Mouse (Mus musculus): ENCODE data around the gene Vamp1.

DNA sequence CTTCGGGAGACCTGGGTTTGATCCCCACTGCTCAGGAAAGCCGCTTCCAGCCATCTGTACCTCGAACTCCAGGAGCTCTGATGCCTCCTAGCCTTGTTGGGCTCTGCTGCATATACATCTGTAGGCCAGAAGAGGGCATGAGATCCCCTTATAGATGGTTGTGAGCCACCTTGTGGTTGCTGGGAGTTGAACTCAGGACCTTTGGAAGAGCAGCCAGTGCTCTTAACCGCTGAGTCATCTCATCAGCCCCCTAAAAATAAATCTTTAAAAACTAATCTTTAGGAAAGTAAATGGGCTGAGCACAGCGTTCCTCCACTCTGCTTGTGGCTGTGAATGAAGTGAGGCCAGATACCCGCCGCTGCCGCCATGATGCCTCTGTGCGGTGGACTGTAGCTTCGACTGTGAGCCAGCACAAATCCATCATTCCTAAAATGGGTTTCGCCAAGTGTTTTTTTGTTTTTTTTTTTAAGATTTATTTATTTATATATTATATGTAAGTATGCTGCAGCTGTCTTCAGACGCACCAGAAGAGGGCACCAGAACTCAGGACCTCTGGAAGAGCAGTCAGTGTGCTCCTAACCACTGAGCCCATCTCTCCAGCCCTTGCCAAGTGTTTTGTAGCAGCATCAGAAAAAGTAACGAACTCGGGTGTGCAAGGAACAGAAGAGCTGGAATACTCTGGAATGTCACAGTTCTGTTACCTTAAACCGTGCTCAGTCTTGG lies 59.7 kb downstream of the Vamp1 start:
- TF ChIP-seq JUND (IDR thresholded peaks at IDR 0.05; ENCODE audit: low read depth, low read length): no peak
- TF ChIP-seq CTCF (IDR thresholded peaks at IDR 0.05 in 2 of 3, conservative IDR thresholded peaks at IDR 0.05 in 1 of 3; ENCODE audit: control insufficient read depth in 1 of 3, insufficient read depth in 1 of 3, low read depth in 2 of 3, low read length in 3 of 3, poor library complexity in 1 of 3, severe bottlenecking in 1 of 3): peak; percentile 67 to 96 (median 74)
- TF ChIP-seq TBP (IDR thresholded peaks at IDR 0.05; ENCODE audit: low read depth, low read length): no peak
- no peak for TF ChIP-seq POLR2A (IDR thresholded peaks at IDR 0.05; ENCODE audit: control insufficient read depth in 1 of 2, insufficient read depth in 1 of 2, low read depth in 1 of 2, low read length in 2 of 2, poor library complexity in 1 of 2)
- TF ChIP-seq CHD2 (IDR thresholded peaks at IDR 0.05; ENCODE audit: low read length): no peak
- no peak for TF ChIP-seq GATA1 (IDR thresholded peaks at IDR 0.05; ENCODE audit: low read depth, low read length)
- no peak for TF ChIP-seq NELFE (IDR thresholded peaks at IDR 0.05; ENCODE audit: low read depth, low read length)
- TF ChIP-seq SMC3 (IDR thresholded peaks at IDR 0.05; ENCODE audit: low read depth, low read length): peak; percentile 83
- TF ChIP-seq RCOR1 (IDR thresholded peaks at IDR 0.05; ENCODE audit: low read depth, low read length): no peak
- no peak for TF ChIP-seq MXI1 (IDR thresholded peaks at IDR 0.05; ENCODE audit: low read depth, low read length)
- TF ChIP-seq ZNF384 (IDR thresholded peaks at IDR 0.05; ENCODE audit: low read depth, low read length): 0 out of 2 replicates have a peak, but pooled peaks have one; percentile 27
- no peak for TF ChIP-seq TAL1 (IDR thresholded peaks at IDR 0.05; ENCODE audit: low read length)
- TF ChIP-seq USF1 (IDR thresholded peaks at IDR 0.05; ENCODE audit: low read depth, low read length): no peak
- no peak for TF ChIP-seq USF2 (IDR thresholded peaks at IDR 0.05; ENCODE audit: borderline replicate concordance in 1 of 2, insufficient read depth in 1 of 2, low read depth in 1 of 2, low read length in 2 of 2)
